In genomic region chr1:155577316-155577715, GRCm38 (mm10) we compare ENCODE assay signal across 26 mouse cellular contexts.
"Had no signal": no experiment of that assay in that cellular context is flagged by ENCODE, and none has a peak within 500 bp of the region (broad histone marks: within the 10 kb centered on the region; RNA-seq: fewer than 3 reads in every experiment).

No protein-coding gene starts in this region.

- H3K9me3 ChIP-seq: heart, embryonic 10.5 days; heart, embryonic 12.5 days; hindbrain, embryonic 10.5 days; hindbrain, embryonic 12.5 days; intestine, embryonic 15.5 days; limb, embryonic 10.5 days; limb, embryonic 12.5 days; liver, embryonic 12.5 days had no signal

- H3K36me3 ChIP-seq: hindbrain, embryonic 12.5 days; intestine, embryonic 15.5 days had no signal

- H3K27me3 ChIP-seq: heart, embryonic 12.5 days; hindbrain, embryonic 12.5 days; intestine, embryonic 15.5 days; limb, embryonic 12.5 days; liver, embryonic 12.5 days had no signal

- H3K4me1 ChIP-seq: heart, embryonic 10.5 days; heart, embryonic 12.5 days; hindbrain, embryonic 10.5 days; hindbrain, embryonic 12.5 days; intestine, embryonic 15.5 days; limb, embryonic 10.5 days; limb, embryonic 12.5 days; liver, embryonic 12.5 days had no signal

- H3K4me2 ChIP-seq: heart, embryonic 12.5 days; hindbrain, embryonic 12.5 days; hindbrain, embryonic 14.5 days; intestine, embryonic 15.5 days; limb, embryonic 12.5 days; liver, embryonic 12.5 days had no signal

- ATAC-seq: hindbrain, embryonic 16.5 days; inflammation-experienced regulatory T-cells, adult 6 months; intestine, embryonic 15.5 days; intestine, postnatal 0 days; liver, embryonic 12.5 days had no signal

- H3K4me3 ChIP-seq: gastrocnemius, adult 2 months; heart, embryonic 10.5 days; heart, embryonic 12.5 days; hindbrain, embryonic 10.5 days; hindbrain, embryonic 12.5 days; intestine, embryonic 15.5 days; layer of hippocampus, adult 2 months; left cerebral cortex, adult 2 months; limb, embryonic 10.5 days; limb, embryonic 12.5 days; liver, embryonic 12.5 days had no signal

- H3K9ac ChIP-seq: heart, embryonic 12.5 days; hindbrain, embryonic 12.5 days; hindbrain, embryonic 14.5 days; intestine, embryonic 15.5 days; limb, embryonic 12.5 days; liver, embryonic 12.5 days had no signal

- DNase-seq: gastrocnemius, adult 2 months; gastrocnemius, postnatal 10 days; gastrocnemius, postnatal 25 days; heart, adult 18-20 months; heart, postnatal 10 days; heart, postnatal 4 days; kidney, adult 18-20 months; kidney, adult 8-10 months; kidney, postnatal 10 days; kidney, postnatal 25 days; kidney, postnatal 4 days; liver had no signal

- H3K27ac ChIP-seq: gastrocnemius, adult 2 months; heart, embryonic 10.5 days; hindbrain, embryonic 10.5 days; hindbrain, embryonic 12.5 days; hindbrain, embryonic 14.5 days; intestine, embryonic 15.5 days; left cerebral cortex, adult 2 months; limb, embryonic 10.5 days; limb, embryonic 12.5 days; liver, embryonic 12.5 days had no signal
